Mouse (Mus musculus) MEL (cell line): ENCODE measurements around the gene Vmp1. TPM values are rescaled to one million over a fixed set of nuclear protein-coding genes. Genes with fewer than 3 reads are reported as not detected.

Experiments
- DNase-seq: peaks from one replicate; pipeline ENCODE4 v3.0.0; 2011; ENCODE audit warnings: low read depth, low spot score
- H3K27ac ChIP-seq: 2 replicates; pipeline ENCODE4 v1.5.1; 2012; ENCODE audit warnings: low read depth, mild to moderate bottlenecking, control low read depth, low read length, moderate library complexity; ENCODE audit not compliant: control insufficient read depth
- H3K27me3 ChIP-seq, 2 experiments: fragments of 150-350 bp in 1 of 2; sonication (generic) in 1 of 2; 2 replicates each; pipeline ENCODE4 v1.6.1; 2012; ENCODE audit warnings: low read length in 2 of 2, mild to moderate bottlenecking in 2 of 2, improper control_type of control experiment in 1 of 2, moderate library complexity in 1 of 2; ENCODE audit not compliant: insufficient read depth in 2 of 2, control insufficient read depth in 1 of 2
- H3K36me3 ChIP-seq, 2 experiments: 2 replicates each; pipeline ENCODE4 v1.6.1; 2012 to 2014; ENCODE audit warnings: low read length in 2 of 2, improper control_type of control experiment in 1 of 2, inconsistent platforms in 1 of 2, mild to moderate bottlenecking in 1 of 2; ENCODE audit not compliant: insufficient read depth in 2 of 2, control insufficient read depth in 1 of 2
- H3K4me1 ChIP-seq, 2 experiments: fragments of 150-350 bp in 1 of 2; sonication (generic) in 1 of 2; 2 replicates each; pipeline ENCODE4 v1.6.1; 2012; ENCODE audit warnings: low read length in 2 of 2, improper control_type of control experiment in 1 of 2, mild to moderate bottlenecking in 1 of 2; ENCODE audit not compliant: insufficient read depth in 2 of 2, control insufficient read depth in 1 of 2
- H3K4me3 ChIP-seq, 2 experiments: fragments of 150-350 bp in 1 of 2; sonication (generic) in 1 of 2; 2 replicates each; pipeline ENCODE4 v1.5.1; 2012; ENCODE audit warnings: low read depth in 2 of 2, low read length in 2 of 2, mild to moderate bottlenecking in 2 of 2, moderate library complexity in 2 of 2, control low read depth in 1 of 2, improper control_type of control experiment in 1 of 2; ENCODE audit not compliant: control insufficient read depth in 1 of 2, insufficient read depth in 1 of 2
- H3K79me2 ChIP-seq: 2 replicates; pipeline ENCODE4 v1.6.1; 2012; ENCODE audit warnings: mild to moderate bottlenecking, low read length, moderate library complexity; ENCODE audit not compliant: control insufficient read depth, poor library complexity, insufficient read depth
- H3K9ac ChIP-seq: 2 replicates; pipeline ENCODE4 v1.6.1; 2012; ENCODE audit warnings: low read depth, mild to moderate bottlenecking, control low read depth, low read length, moderate library complexity; ENCODE audit not compliant: control insufficient read depth, poor library complexity, severe bottlenecking
- H3K9me3 ChIP-seq: fragments of 150-350 bp; sonication (generic); replicated peaks from 2 replicates; pipeline ENCODE4 v1.6.1; 2012; ENCODE audit warnings: mild to moderate bottlenecking, low read length, improper control_type of control experiment, moderate library complexity; ENCODE audit not compliant: insufficient read depth
- BHLHE40 ChIP-seq: IDR thresholded peaks from 2 replicates; pipeline ENCODE4 v1.6.1; 2012; ENCODE audit warnings: low read depth, mild to moderate bottlenecking, inconsistent platforms, low read length, improper control_type of control experiment, borderline replicate concordance
- CTCF ChIP-seq, 3 experiments: IDR thresholded peaks in 2 of 3; conservative IDR thresholded peaks in 1 of 3; 2 replicates each; pipeline ENCODE4 v1.5.1; 2011 to 2012; ENCODE audit warnings: low read length in 3 of 3, low read depth in 2 of 3, mild to moderate bottlenecking in 2 of 3, improper control_type of control experiment in 1 of 3, inconsistent platforms in 1 of 3, mixed read lengths in 1 of 3, moderate library complexity in 1 of 3; ENCODE audit not compliant: control insufficient read depth in 1 of 3, insufficient read depth in 1 of 3, poor library complexity in 1 of 3, severe bottlenecking in 1 of 3
- EP300 ChIP-seq, 2 experiments: IDR thresholded peaks; 2 replicates each; pipeline ENCODE4 v1.6.1; 2011; ENCODE audit warnings: improper control_type of control experiment in 2 of 2, low read length in 2 of 2, low read depth in 1 of 2, mild to moderate bottlenecking in 1 of 2
- GATA1 ChIP-seq: IDR thresholded peaks from 2 replicates; pipeline ENCODE4 v1.6.1; 2011; ENCODE audit warnings: low read depth, low read length, improper control_type of control experiment
- KAT2A ChIP-seq: conservative IDR thresholded peaks from 2 replicates; pipeline ENCODE4 v1.6.1; 2012; ENCODE audit warnings: low read depth, low read length, improper control_type of control experiment, inconsistent platforms
- MEF2A ChIP-seq: IDR thresholded peaks from 2 replicates; pipeline ENCODE4 v1.6.1; 2014; ENCODE audit warnings: low read depth, mild to moderate bottlenecking, inconsistent platforms, low read length, improper control_type of control experiment; ENCODE audit not compliant: poor library complexity, insufficient replicate concordance, severe bottlenecking; ENCODE audit errors: extremely low read depth
- SIN3A ChIP-seq: IDR thresholded peaks from 2 replicates; pipeline ENCODE4 v1.6.1; 2012; ENCODE audit warnings: low read length, improper control_type of control experiment, inconsistent platforms
- TCF12 ChIP-seq: IDR thresholded peaks from 2 replicates; pipeline ENCODE4 v1.6.1; 2014; ENCODE audit warnings: low read depth, mild to moderate bottlenecking, inconsistent platforms, low read length, improper control_type of control experiment, moderate library complexity
- ZKSCAN1 ChIP-seq: IDR thresholded peaks from 2 replicates; pipeline ENCODE4 v1.6.1; 2012; ENCODE audit warnings: low read depth, mild to moderate bottlenecking, inconsistent platforms, low read length, improper control_type of control experiment, moderate library complexity
- ZNF384 ChIP-seq: IDR thresholded peaks from 2 replicates; pipeline ENCODE4 v1.6.1; 2012; ENCODE audit warnings: low read depth, mild to moderate bottlenecking, inconsistent platforms, low read length, improper control_type of control experiment
- polyA plus RNA-seq, 2 experiments: library from polyadenylated mRNA; stranded (reverse) in 1 of 2; unstranded in 1 of 2; fragments of >175 nt in 1 of 2; fragments of >200 nt in 1 of 2; gene quantifications; 2 replicates each; pipeline versions ENCODE4 v1.2.1 to v1.2.4; 2012; ENCODE audit warnings: low replicate concordance in 2 of 2, low read depth in 1 of 2; ENCODE audit not compliant: insufficient read length in 2 of 2, insufficient read depth in 1 of 2, missing spikeins in 1 of 2
- total RNA-seq: library from RNA; depleted of rRNA; stranded (reverse); fragments of 300-350 nt; gene quantifications from 2 replicates; pipeline ENCODE4 v1.2.3, GENCODE M21; 2012

The Vmp1 gene
- total and polyA plus RNA-seq, 3 experiments, result 61.8 to 94.9 TPM; not detected in 1

- H3K79me2 ChIP-seq, result peaks cover 2% of the 10 kb centered on the region; the same call in 1 of the 2 replicates
- peaks cover 23 to 93% of the 10 kb centered on the region in 2 experiments for H3K36me3 ChIP-seq
- DNase-seq, result no peak
- no peak overlapping the region for H3K27ac ChIP-seq
- H3K4me1 ChIP-seq, result peaks cover 3 to 21% of the 10 kb centered on the region in 2 experiments; a peak in 3 of 4 replicates
- TF ChIP-seq BHLHE40, result no peak
- H3K9ac ChIP-seq, result no peak overlapping the region
- no peaks in the 10 kb centered on the region for H3K27me3 ChIP-seq
- H3K4me3 ChIP-seq, result no peak overlapping the region
- no peaks in the 10 kb centered on the region for H3K9me3 ChIP-seq
Observed at GRCm38 (mm10) chr11:86724982-86725381, 41.3 kb upstream of the Vmp1 start.

DNA sequence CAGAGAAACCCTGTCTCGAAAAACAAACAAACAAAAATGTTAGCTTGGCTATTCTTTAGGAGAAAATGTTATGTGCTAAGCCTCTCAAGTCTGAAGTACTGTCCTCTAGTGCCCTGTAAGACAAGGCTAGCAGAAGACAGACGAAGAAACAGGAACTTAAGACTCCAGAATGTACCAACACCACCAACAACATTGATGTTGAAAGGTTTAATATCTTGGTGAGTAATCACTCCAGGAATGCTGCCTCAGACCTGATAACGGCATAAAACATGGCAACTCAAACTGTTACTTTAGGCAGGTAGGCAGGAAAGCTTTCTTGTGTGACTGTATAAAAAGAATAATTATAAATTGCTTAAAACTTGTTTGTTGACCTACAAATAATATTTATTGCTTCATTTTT, 40.4 kb upstream of the Vmp1 start:
- Histone ChIP-seq H3K9me3 (no peaks in the 10 kb centered on the region), H3K79me2 (peaks cover 2% of the 10 kb centered on the region; the same call in 1 of the 2 replicates), H3K4me1 (peaks cover 3 to 21% of the 10 kb centered on the region in 2 experiments; a peak in 3 of 4 replicates), H3K9ac (no peak overlapping the region), H3K4me3 (no peak overlapping the region)
- peak; percentile 65 for DNase-seq
- TF ChIP-seq TCF12, result peak; percentile 51; the same call in 1 of the 2 replicates
- no peak for TF ChIP-seq MEF2A
- peak; percentile 67 for TF ChIP-seq GATA1
- TF ChIP-seq ZNF384, result no peak
- peak; percentile 51 to 72 for TF ChIP-seq EP300 (IDR thresholded peaks at IDR 0.05; ENCODE audit: low read depth in 1 of 2, low read length in 2 of 2)
- TF ChIP-seq, all 39 proteins: peak for 3
- no peak overlapping the region for H3K27ac ChIP-seq
- peaks cover 27 to 89% of the 10 kb centered on the region in 2 experiments for H3K36me3 ChIP-seq
- H3K27me3 ChIP-seq, result no peaks in the 10 kb centered on the region

GRCm38 (mm10) chr11:86719390-86719789, 35.8 kb upstream of the Vmp1 start:
- H3K27ac ChIP-seq, result no peak overlapping the region
- no peak for TF ChIP-seq ZKSCAN1
- TF ChIP-seq ZNF384, result no peak
- TF ChIP-seq SIN3A, result no peak
- TF ChIP-seq CTCF (IDR thresholded peaks at IDR 0.05 in 2 of 3, conservative IDR thresholded peaks at IDR 0.05 in 1 of 3; ENCODE audit: control insufficient read depth in 1 of 3, insufficient read depth in 1 of 3, low read depth in 2 of 3, low read length in 3 of 3, poor library complexity in 1 of 3, severe bottlenecking in 1 of 3), result no peak
- TF ChIP-seq KAT2A, result no peak
- peaks cover 35 to 84% of the 10 kb centered on the region in 2 experiments for H3K36me3 ChIP-seq
- no peaks in the 10 kb centered on the region for H3K9me3 ChIP-seq
- H3K9ac ChIP-seq, result no peak overlapping the region
- H3K4me3 ChIP-seq, result no peak overlapping the region
- DNase-seq, result no peak
- no peaks in the 10 kb centered on the region for H3K27me3 ChIP-seq
- peaks cover 4 to 27% of the 10 kb centered on the region in 2 experiments; a peak in 3 of 4 replicates for H3K4me1 ChIP-seq
- H3K79me2 ChIP-seq, result peaks cover 2% of the 10 kb centered on the region; the same call in 1 of the 2 replicates
